19 mouse cellular contexts compared by ENCODE assay signal in genomic region chr16:10768821-10769220, GRCm38 (mm10). TPM values are rescaled to one million over a fixed set of nuclear protein-coding genes. Genes with fewer than 3 reads are reported as not detected.
A peak's percentile ranks its signal among the peaks of the same experiment; 100 is the strongest.
DNase-seq lines count a peak whose midpoint lies in the region; ATAC-seq and TF ChIP-seq lines count a peak whose summit lies in the region.
"Had no signal": no experiment of that assay in that cellular context is flagged by ENCODE, and none has a peak within 500 bp of the region (broad histone marks: within the 10 kb centered on the region; RNA-seq: fewer than 3 reads in every experiment).

No protein-coding gene starts in this region.

- H3K4me2 ChIP-seq in midbrain, postnatal 0 days (ENCODE audit: low read depth, low read length, poor library complexity, severe bottlenecking): no peak overlapping the region
- H3K4me2 ChIP-seq: heart, embryonic 12.5 days; hindbrain, embryonic 12.5 days; lung, embryonic 15.5 days had no signal

- H3K9me3 ChIP-seq in midbrain, postnatal 0 days (ENCODE audit: low read length): no peaks in the 10 kb centered on the region
- H3K9me3 ChIP-seq: heart, embryonic 12.5 days; hindbrain, embryonic 12.5 days; lung, embryonic 15.5 days had no signal

- no peaks in the 10 kb centered on the region for H3K27me3 ChIP-seq in midbrain, postnatal 0 days (ENCODE audit: insufficient read depth, low read length)
- H3K27me3 ChIP-seq: lung, embryonic 15.5 days; Patski had no signal

- ATAC-seq in CD4-positive, CD25-positive, alpha-beta regulatory T cell, adult 4 months: no peak
- peak; percentile 28 to 46; a peak in 2 of 4 replicates for ATAC-seq in hematopoietic stem cell, adult 5-6 weeks (replicated peaks in 1 of 2; ENCODE audit: insufficient read depth in 1 of 2, low FRiP score in 2 of 2, low TSS enrichment in 1 of 2, low read depth in 1 of 2, poor library complexity in 2 of 2, severe bottlenecking in 2 of 2)
- ATAC-seq in midbrain, postnatal 0 days (ENCODE audit: low FRiP score): no peak
- ATAC-seq: midbrain, embryonic 16.5 days had no signal

- DNase-seq in CD4-positive, CD25-positive, alpha-beta regulatory T cell, adult 2 months (ENCODE audit: low read depth, low spot score): peak; percentile 49
- DNase-seq in lung, postnatal 36 days: peak; percentile 66
- DNase-seq in lung, postnatal 14 days: no peak
- peak; percentile 47 to 58 for DNase-seq in natural killer cell, adult 2 months (ENCODE audit: low spot score in 2 of 2)
- no peak for DNase-seq in midbrain, postnatal 0 days (ENCODE audit: low spot score)
- no peak for DNase-seq in heart, adult 11 months
- DNase-seq: cerebellum, adult 8-10 months had no signal

- no peak overlapping the region for H3K27ac ChIP-seq in midbrain, postnatal 0 days (ENCODE audit: low read depth, low read length)
- H3K27ac ChIP-seq: hindbrain, embryonic 12.5 days; kidney, postnatal 0 days; lung, embryonic 15.5 days had no signal

- no peaks in the 10 kb centered on the region for H3K4me1 ChIP-seq in midbrain, postnatal 0 days (ENCODE audit: insufficient read depth, low read length)
- H3K4me1 ChIP-seq: hindbrain, embryonic 12.5 days had no signal

- no peak for TF ChIP-seq CTCF in midbrain, postnatal 0 days (IDR thresholded peaks at IDR 0.05)

- no peaks in the 10 kb centered on the region for H3K36me3 ChIP-seq in midbrain, postnatal 0 days (ENCODE audit: insufficient read depth, low read length)
- H3K36me3 ChIP-seq: heart, embryonic 12.5 days; hindbrain, embryonic 12.5 days; lung, embryonic 15.5 days had no signal

- 62% methylated on average over 9 of the region's 9 CpGs for WGBS in midbrain, postnatal 0 days

- H3K4me3 ChIP-seq in midbrain, postnatal 0 days (ENCODE audit: low read depth, low read length): no peak overlapping the region
- H3K4me3 ChIP-seq: heart, embryonic 12.5 days; hindbrain, embryonic 12.5 days; lung, embryonic 15.5 days had no signal

- H3K9ac ChIP-seq in midbrain, postnatal 0 days (replicated peaks; ENCODE audit: low read length, poor library complexity, severe bottlenecking): no peak overlapping the region
- H3K9ac ChIP-seq: heart, embryonic 12.5 days; hindbrain, embryonic 12.5 days; lung, embryonic 15.5 days had no signal

RNA-seq across cellular contexts. Expression of gene Socs1, which starts 16.5 kb away (rescaled TPM):
- polyA plus RNA-seq in CD4-positive, CD25-positive, alpha-beta regulatory T cell, adult 4 months (2017; shearing (Covaris generic)): 1 to 10 TPM; 2.5 to 3.9 TPM
- total RNA-seq in hematopoietic stem cell, adult 5-6 weeks (2017): 2.6 and 2.7 TPM in 2 replicates
- 4.1 and 7.9 TPM in 2 replicates for total RNA-seq in midbrain, postnatal 0 days (2014; rRNA removed)
- polyA plus RNA-seq in midbrain, postnatal 0 days (2015; fragmentation: Nextera tagmentation; extraction: Ambion mirVana): 4.6 and 4.8 TPM in 2 replicates

RNA-seq across cellular contexts. Expression of gene Tnp2, which starts 19.6 kb away (rescaled TPM):
- 1 to 10 TPM; 2.4 to 3.7 TPM for polyA plus RNA-seq in CD4-positive, CD25-positive, alpha-beta regulatory T cell, adult 4 months (2017; shearing (Covaris generic))
- total RNA-seq in hematopoietic stem cell, adult 5-6 weeks (2017): not detected in 2 replicates
- not detected in 2 replicates for total RNA-seq in midbrain, postnatal 0 days (2014; rRNA removed)
- not detected in 2 replicates for polyA plus RNA-seq in midbrain, postnatal 0 days (2015; fragmentation: Nextera tagmentation; extraction: Ambion mirVana)
- total RNA-seq: gastrocnemius, adult 18-20 months; layer of hippocampus, postnatal 25 days had no signal
- polyA plus RNA-seq: embryonic facial prominence, embryonic 11.5 days; forebrain, embryonic 11.5 days; heart, embryonic 12.5 days; hindbrain, embryonic 12.5 days; kidney, postnatal 0 days; lung, embryonic 15.5 days; midbrain, embryonic 16.5 days; Patski had no signal

RNA-seq across cellular contexts. Expression of gene Prm3, which starts 21.9 kb away (rescaled TPM):
- not detected for polyA plus RNA-seq in CD4-positive, CD25-positive, alpha-beta regulatory T cell, adult 4 months (2017; shearing (Covaris generic))
- total RNA-seq in hematopoietic stem cell, adult 5-6 weeks (2017): not detected in 2 replicates
- total RNA-seq in midbrain, postnatal 0 days (2014; rRNA removed): not detected in 2 replicates
- polyA plus RNA-seq in midbrain, postnatal 0 days (2015; fragmentation: Nextera tagmentation; extraction: Ambion mirVana): not detected in 2 replicates
- total RNA-seq: gastrocnemius, adult 18-20 months; layer of hippocampus, postnatal 25 days had no signal
- polyA plus RNA-seq: embryonic facial prominence, embryonic 11.5 days; forebrain, embryonic 11.5 days; heart, embryonic 12.5 days; hindbrain, embryonic 12.5 days; kidney, postnatal 0 days; lung, embryonic 15.5 days; midbrain, embryonic 16.5 days; Patski had no signal

RNA-seq across cellular contexts. Expression of gene Prm2, which starts 27.1 kb away (rescaled TPM):
- polyA plus RNA-seq in CD4-positive, CD25-positive, alpha-beta regulatory T cell, adult 4 months (2017; shearing (Covaris generic)): not detected
- total RNA-seq in hematopoietic stem cell, adult 5-6 weeks (2017): not detected in 2 replicates
- total RNA-seq in midbrain, postnatal 0 days (2014; rRNA removed): not detected in 2 replicates
- polyA plus RNA-seq in midbrain, postnatal 0 days (2015; fragmentation: Nextera tagmentation; extraction: Ambion mirVana): not detected in 2 replicates
- total RNA-seq: gastrocnemius, adult 18-20 months; layer of hippocampus, postnatal 25 days had no signal
- polyA plus RNA-seq: embryonic facial prominence, embryonic 11.5 days; forebrain, embryonic 11.5 days; heart, embryonic 12.5 days; hindbrain, embryonic 12.5 days; kidney, postnatal 0 days; lung, embryonic 15.5 days; midbrain, embryonic 16.5 days; Patski had no signal

RNA-seq across cellular contexts. Expression of gene Prm1, which starts 36.8 kb away (rescaled TPM):
- under 1 TPM in 1 of 2 experiments, not detected in 1; 0.75 TPM for polyA plus RNA-seq in CD4-positive, CD25-positive, alpha-beta regulatory T cell, adult 4 months (2017; shearing (Covaris generic))
- not detected in 2 replicates for total RNA-seq in hematopoietic stem cell, adult 5-6 weeks (2017)
- not detected in 2 replicates for total RNA-seq in midbrain, postnatal 0 days (2014; rRNA removed)
- 0.69 TPM in 1 of 2 replicates, not detected in the other for polyA plus RNA-seq in midbrain, postnatal 0 days (2015; fragmentation: Nextera tagmentation; extraction: Ambion mirVana)
- total RNA-seq: gastrocnemius, adult 18-20 months; layer of hippocampus, postnatal 25 days had no signal
- polyA plus RNA-seq: embryonic facial prominence, embryonic 11.5 days; forebrain, embryonic 11.5 days; heart, embryonic 12.5 days; hindbrain, embryonic 12.5 days; kidney, postnatal 0 days had no signal

Comparison
In these comparisons a context has a peak if more than half of its experiments do, and no peak if none do; other contexts are left out.
1. DNase-seq: peak in CD4-positive, CD25-positive, alpha-beta regulatory T cell, adult 2 months (single experiment), lung, postnatal 36 days (single experiment) and natural killer cell, adult 2 months (2 of 2); none in lung, postnatal 14 days (single experiment), midbrain, postnatal 0 days (single experiment) and heart, adult 11 months (single experiment).
2. ATAC-seq: peak in hematopoietic stem cell, adult 5-6 weeks (2 of 2); none in CD4-positive, CD25-positive, alpha-beta regulatory T cell, adult 4 months (single experiment) and midbrain, postnatal 0 days (single experiment).